Mouse (Mus musculus) ES-E14 (cell line): ENCODE measurements around the gene Gna14. TPM values are rescaled to one million over a fixed set of nuclear protein-coding genes. Genes with fewer than 3 reads are reported as not detected.

ENCODE experiments used
- DNase-seq: peaks from one replicate; pipeline ENCODE4 v3.0.0-alpha.2; 2013; ENCODE audit warnings: low read depth, low spot score
- H3K27ac ChIP-seq: 2 replicates; pipeline ENCODE4 v1.5.1; 2012; ENCODE audit warnings: low read depth, mild to moderate bottlenecking, low read length, moderate library complexity, mixed read lengths; ENCODE audit not compliant: poor library complexity, insufficient read depth, severe bottlenecking
- H3K36me3 ChIP-seq: 2 replicates; pipeline ENCODE4 v1.6.1; 2012; ENCODE audit warnings: mild to moderate bottlenecking, low read length, moderate library complexity, mixed read lengths; ENCODE audit not compliant: control insufficient read depth, poor library complexity, insufficient read depth, severe bottlenecking
- H3K4me1 ChIP-seq, 2 experiments: fragments of 150-350 bp in 1 of 2; sonication (generic) in 1 of 2; 2 replicates each; pipeline ENCODE4 v1.6.1; 2012; ENCODE audit warnings: low read length in 2 of 2, mild to moderate bottlenecking in 1 of 2, mixed read lengths in 1 of 2; ENCODE audit not compliant: control insufficient read depth in 2 of 2, insufficient read depth in 2 of 2, poor library complexity in 1 of 2
- H3K4me3 ChIP-seq, 2 experiments: fragments of 150-350 bp in 1 of 2; sonication (generic) in 1 of 2; 2 replicates each; pipeline ENCODE4 v1.5.1; 2012; ENCODE audit warnings: low read length in 2 of 2, low read depth in 1 of 2, mild to moderate bottlenecking in 1 of 2, mixed read lengths in 1 of 2; ENCODE audit not compliant: insufficient read depth in 1 of 2, poor library complexity in 1 of 2, severe bottlenecking in 1 of 2
- H3K9ac ChIP-seq: 2 replicates; pipeline ENCODE4 v1.6.1; 2012; ENCODE audit warnings: low read depth, mild to moderate bottlenecking, low read length, mixed read lengths; ENCODE audit not compliant: poor library complexity, insufficient read depth, severe bottlenecking
- H3K9me3 ChIP-seq: fragments of 150-350 bp; sonication (generic); 2 replicates; pipeline ENCODE4 v1.6.1; 2012; ENCODE audit warnings: low read depth, mild to moderate bottlenecking, low read length; ENCODE audit not compliant: control insufficient read depth, insufficient read depth
- CHD2 ChIP-seq: IDR thresholded peaks from 2 replicates; pipeline ENCODE4 v1.6.1; 2014; ENCODE audit warnings: mild to moderate bottlenecking, low read depth, low read length, inconsistent platforms
- HCFC1 ChIP-seq: IDR thresholded peaks from 2 replicates; pipeline ENCODE4 v1.6.1; 2012; ENCODE audit warnings: low read length, inconsistent platforms, borderline replicate concordance; ENCODE audit not compliant: insufficient read depth
- MAFK ChIP-seq: IDR thresholded peaks from 2 replicates; pipeline ENCODE4 v1.6.1; 2014; ENCODE audit warnings: mild to moderate bottlenecking, low read depth, low read length, inconsistent platforms; ENCODE audit not compliant: insufficient read depth
- ZC3H11A ChIP-seq: IDR thresholded peaks from 2 replicates; pipeline ENCODE4 v1.6.1; 2012; ENCODE audit warnings: low read depth, mild to moderate bottlenecking, inconsistent platforms, low read length, borderline replicate concordance
- ZNF384 ChIP-seq: IDR thresholded peaks from 2 replicates; pipeline ENCODE4 v1.6.1; 2012; ENCODE audit warnings: low read depth, low read length, inconsistent platforms
- in situ Hi-C, 2 experiments: fragments of 600-800 bp; cut with MboI; formaldehyde crosslinking; loops; one replicate each; pipeline ENCODE4 v1.15.1; 2025; ENCODE audit warnings: low sequenced_read_pairs in 2 of 2, inconsistent platforms in 1 of 2; ENCODE audit not compliant: unreplicated experiment in 2 of 2
- total RNA-seq: library from RNA; depleted of rRNA; stranded (reverse); fragments of 300-350 nt; gene quantifications from 2 replicates; pipeline ENCODE4 v1.2.3, GENCODE M21; 2012

Gene Gna14
- total RNA-seq, 1 experiment, result 2.5 TPM

DNA sequence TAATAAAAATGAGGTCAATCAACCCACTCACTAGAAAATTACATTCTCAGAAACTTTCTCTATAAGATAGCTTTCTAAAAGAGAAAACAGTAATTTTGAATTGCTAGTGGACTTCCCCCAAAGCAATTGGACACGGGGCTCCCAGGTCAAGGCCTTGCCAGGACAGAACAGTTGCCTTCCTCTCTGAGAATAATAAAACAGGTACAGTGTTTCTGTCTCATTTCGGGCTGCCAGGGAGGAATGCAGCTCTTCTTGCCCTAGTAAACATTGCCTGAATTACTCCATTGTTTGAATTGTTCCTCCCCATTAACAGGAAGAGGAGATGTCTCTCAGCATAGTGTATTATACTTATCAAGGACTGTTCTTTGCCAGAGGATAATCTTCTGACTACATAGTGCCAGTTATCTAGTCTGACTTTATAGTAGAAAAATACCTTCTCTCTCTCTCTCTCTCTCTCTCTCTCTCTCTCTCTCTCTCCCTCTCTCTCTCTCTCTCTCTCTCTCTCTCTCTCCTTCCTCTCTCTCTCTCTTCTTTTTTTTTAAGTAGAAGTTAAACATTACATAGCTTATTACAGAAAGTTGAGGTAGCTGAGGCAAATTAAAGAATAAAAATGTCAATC is 33.3 kb downstream of the Gna14 start:
- H3K36me3 ChIP-seq, result no peaks in the 10 kb centered on the region
- no peak overlapping the region for H3K4me3 ChIP-seq
- DNase-seq, result no peak
- H3K27ac ChIP-seq, result no peak overlapping the region
- in situ Hi-C loops, result no loop called here
- no peaks in the 10 kb centered on the region for H3K9me3 ChIP-seq
- TF ChIP-seq ZNF384 (no peak), HCFC1 (no peak), ZC3H11A (no peak), CHD2 (no peak), MAFK (no peak)
- no peak overlapping the region for H3K9ac ChIP-seq
- peaks cover 0 to 6% of the 10 kb centered on the region in 2 experiments; a peak in 1 of 4 replicates for H3K4me1 ChIP-seq

DNA sequence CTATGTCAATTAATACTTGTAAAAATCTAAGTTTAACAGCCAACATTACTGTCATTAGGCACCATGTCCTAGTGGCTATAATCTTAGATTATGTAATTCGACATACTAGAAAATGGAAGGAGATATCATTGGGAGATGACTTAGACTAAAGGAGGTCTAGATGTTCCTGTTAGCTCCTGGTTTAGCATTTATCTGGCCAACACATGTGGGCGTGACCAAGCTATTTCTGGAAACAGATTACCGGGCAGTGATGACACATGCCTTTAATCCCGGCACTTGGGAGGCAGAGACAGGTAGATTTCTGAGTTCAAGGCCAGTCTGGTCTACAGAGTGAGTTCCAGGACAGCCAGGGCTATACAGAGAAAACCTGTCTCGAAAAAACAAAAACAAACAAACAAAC is 37.1 kb downstream of the Gna14 start:
- H3K36me3 ChIP-seq, result no peaks in the 10 kb centered on the region
- no peak overlapping the region for H3K9ac ChIP-seq
- H3K27ac ChIP-seq, result no peak overlapping the region
- H3K9me3 ChIP-seq, result no peaks in the 10 kb centered on the region
- in situ Hi-C loops, result no loop called here
- H3K4me3 ChIP-seq, result no peak overlapping the region
- no peak for TF ChIP-seq ZNF384
- no peak for TF ChIP-seq ZC3H11A
- TF ChIP-seq MAFK, result no peak
- no peak for TF ChIP-seq HCFC1
- TF ChIP-seq CHD2, result no peak
- no peaks in the 10 kb centered on the region for H3K4me1 ChIP-seq
- DNase-seq, result no peak

DNA sequence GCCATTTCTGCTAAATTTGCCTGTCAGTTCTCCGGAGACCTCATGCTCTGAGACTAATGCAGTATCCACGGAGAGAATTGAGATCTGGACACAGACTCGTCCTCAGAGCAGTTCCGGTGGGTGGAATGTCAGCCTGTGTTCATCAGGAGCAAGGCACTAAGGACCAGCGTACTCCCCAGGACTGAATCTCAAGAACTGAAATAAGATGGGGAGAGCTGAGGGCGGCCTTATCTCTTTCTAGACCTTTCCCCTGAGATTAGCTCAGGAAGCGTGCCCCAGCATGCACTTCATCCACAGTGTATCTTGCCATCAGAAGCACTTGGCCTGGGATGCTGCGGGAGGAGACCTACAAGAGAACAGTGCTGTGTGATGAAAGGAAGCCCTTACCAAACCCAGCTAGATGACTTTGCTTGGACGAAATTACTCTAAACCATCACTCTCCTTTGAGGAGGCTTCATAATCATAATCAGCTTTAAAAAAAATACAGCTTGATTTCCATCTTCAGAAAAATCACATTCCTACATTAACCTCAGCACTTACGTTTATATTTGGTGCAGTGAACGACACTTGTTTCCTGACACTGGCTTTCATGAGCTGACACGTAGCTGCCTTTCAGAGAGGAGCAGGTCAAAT is 41.9 kb downstream of the Gna14 start:
- Histone ChIP-seq H3K9me3 (no peaks in the 10 kb centered on the region), H3K36me3 (no peaks in the 10 kb centered on the region), H3K4me1 (no peaks in the 10 kb centered on the region), H3K4me3 (no peak overlapping the region), H3K9ac (no peak overlapping the region), H3K27ac (no peak overlapping the region)
- in situ Hi-C loops, result no loop called here
- no peak for TF ChIP-seq CHD2
- no peak for TF ChIP-seq ZNF384
- no peak for TF ChIP-seq ZC3H11A
- no peak for TF ChIP-seq HCFC1
- no peak for TF ChIP-seq MAFK
- DNase-seq, result no peak

DNA sequence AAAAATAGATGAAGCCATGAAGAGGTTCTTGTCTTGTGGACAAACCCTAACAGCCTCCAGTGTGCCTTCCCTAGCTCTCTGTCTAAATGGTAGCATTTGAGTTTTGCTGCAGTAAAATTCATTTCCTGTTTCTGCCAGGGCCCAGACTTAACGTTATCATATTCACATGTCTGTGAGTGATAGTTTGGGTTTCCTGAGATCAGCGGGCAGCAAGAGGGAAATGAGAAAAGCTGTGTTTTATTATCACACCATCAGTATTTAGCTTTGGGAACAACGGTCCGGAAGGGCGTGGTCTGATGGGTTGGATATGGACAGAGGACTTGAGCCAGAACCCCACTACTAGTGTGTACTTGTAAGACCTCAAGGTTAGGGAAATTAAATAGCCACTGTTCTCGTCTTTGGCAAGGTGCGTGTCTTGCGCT is 42.6 kb downstream of the Gna14 start:
- Histone ChIP-seq H3K4me1 (no peaks in the 10 kb centered on the region), H3K9ac (no peak overlapping the region), H3K4me3 (no peak overlapping the region), H3K27ac (no peak overlapping the region), H3K9me3 (no peaks in the 10 kb centered on the region), H3K36me3 (no peaks in the 10 kb centered on the region)
- in situ Hi-C loops, result no loop called here
- DNase-seq, result no peak
- no peak for TF ChIP-seq HCFC1
- no peak for TF ChIP-seq ZNF384
- TF ChIP-seq CHD2, result no peak
- no peak for TF ChIP-seq ZC3H11A
- TF ChIP-seq MAFK, result no peak
